Mouse (Mus musculus): ENCODE measurements around the gene Rag2. TPM values are rescaled to one million over a fixed set of nuclear protein-coding genes. Genes with fewer than 3 reads are reported as not detected.

Rag2 gene
- polyA plus RNA-seq, 1 experiment, result not detected

DNA sequence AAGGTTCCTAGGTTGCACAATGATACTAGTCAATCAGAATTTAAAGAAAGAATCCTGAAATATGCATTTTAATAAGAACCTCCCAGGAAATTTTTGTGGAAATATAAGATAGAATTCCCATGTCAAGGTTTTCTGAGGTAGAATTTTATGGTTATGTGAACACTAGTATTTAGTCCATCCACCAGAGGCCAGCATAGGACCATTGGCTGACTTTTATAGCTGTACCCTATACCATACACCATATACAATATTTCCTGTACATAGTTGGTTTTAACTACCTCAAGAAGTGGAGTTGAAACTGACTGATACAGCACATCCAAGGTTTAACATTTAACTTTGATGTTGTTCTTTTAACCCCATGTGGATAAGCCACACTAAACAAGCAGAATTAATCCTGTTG lies 27.3 kb upstream of the Rag2 start:
- H3K27ac ChIP-seq (ENCODE audit: insufficient read depth, low read depth, low read length), result no peak overlapping the region
- no peak overlapping the region for H3K4me3 ChIP-seq (ENCODE audit: insufficient read depth, low read length)
- no peaks in the 10 kb centered on the region for H3K4me1 ChIP-seq (ENCODE audit: control insufficient read depth, insufficient read depth, low read length)
- no peak for TF ChIP-seq POLR2A (IDR thresholded peaks at IDR 0.05; ENCODE audit: borderline replicate concordance, low read depth, low read length)
- no peak for TF ChIP-seq CTCF (IDR thresholded peaks at IDR 0.05; ENCODE audit: low read depth, low read length)

- no peaks in the 10 kb centered on the region for H3K4me1 ChIP-seq (ENCODE audit: control insufficient read depth, insufficient read depth, low read length)
- no peak overlapping the region for H3K4me3 ChIP-seq (ENCODE audit: insufficient read depth, low read length)
- TF ChIP-seq CTCF (IDR thresholded peaks at IDR 0.05; ENCODE audit: low read depth, low read length) (no peak), POLR2A (IDR thresholded peaks at IDR 0.05; ENCODE audit: borderline replicate concordance, low read depth, low read length) (no peak)
- no peak overlapping the region for H3K27ac ChIP-seq (ENCODE audit: insufficient read depth, low read depth, low read length)
Measured at GRCm38 (mm10) chr2:101598190-101599181, 26.0 kb upstream of the Rag2 start.

DNA sequence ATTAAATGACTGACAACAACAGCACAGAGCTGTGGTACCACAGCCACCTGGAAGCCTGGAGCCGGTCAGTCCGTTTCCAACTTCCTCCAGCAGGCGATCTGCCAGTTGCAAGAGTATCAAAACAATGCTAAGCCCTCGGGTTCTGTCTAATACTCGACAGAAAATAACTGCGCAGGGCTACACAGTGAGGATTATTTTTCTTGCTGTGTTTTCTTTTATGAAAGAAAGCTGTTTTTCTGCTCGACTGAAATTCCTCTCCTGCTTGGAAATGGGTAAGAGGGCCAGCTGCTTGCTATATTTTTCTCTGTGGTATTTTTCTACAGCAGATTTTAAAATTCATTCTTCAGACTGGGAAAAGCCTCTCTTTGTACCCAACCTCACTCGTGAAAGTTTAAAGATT lies 23.8 kb upstream of the Rag2 start:
- Histone ChIP-seq H3K4me3 (ENCODE audit: insufficient read depth, low read length) (no peak overlapping the region), H3K4me1 (ENCODE audit: control insufficient read depth, insufficient read depth, low read length) (no peaks in the 10 kb centered on the region), H3K27ac (ENCODE audit: insufficient read depth, low read depth, low read length) (no peak overlapping the region)
- no peak for TF ChIP-seq CTCF (IDR thresholded peaks at IDR 0.05; ENCODE audit: low read depth, low read length)
- TF ChIP-seq POLR2A (IDR thresholded peaks at IDR 0.05; ENCODE audit: borderline replicate concordance, low read depth, low read length), result no peak

DNA sequence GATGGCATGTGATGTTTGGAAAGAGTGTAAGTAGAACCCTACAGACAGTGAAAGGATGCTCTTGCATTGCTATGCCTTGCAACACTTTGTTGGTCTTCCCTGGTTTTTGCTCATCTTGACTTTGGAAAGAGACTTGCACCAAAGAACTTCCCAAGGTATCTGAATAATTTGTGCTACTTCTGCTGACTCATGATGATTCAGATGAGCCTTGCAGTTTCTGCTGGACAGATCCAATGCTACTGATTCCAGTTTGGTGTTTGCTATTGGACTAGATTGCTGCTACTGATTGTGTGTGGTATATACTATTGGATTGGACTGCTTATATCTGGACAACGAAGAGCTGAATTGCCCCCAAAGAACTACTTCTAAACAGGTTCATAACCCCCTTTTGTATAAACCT lies 21.4 kb upstream of the Rag2 start:
- TF ChIP-seq CTCF (IDR thresholded peaks at IDR 0.05; ENCODE audit: low read depth, low read length) (no peak), POLR2A (IDR thresholded peaks at IDR 0.05; ENCODE audit: borderline replicate concordance, low read depth, low read length) (no peak)
- no peaks in the 10 kb centered on the region for H3K4me1 ChIP-seq (ENCODE audit: control insufficient read depth, insufficient read depth, low read length)
- no peak overlapping the region for H3K4me3 ChIP-seq (ENCODE audit: insufficient read depth, low read length)
- no peak overlapping the region for H3K27ac ChIP-seq (ENCODE audit: insufficient read depth, low read depth, low read length)

DNA sequence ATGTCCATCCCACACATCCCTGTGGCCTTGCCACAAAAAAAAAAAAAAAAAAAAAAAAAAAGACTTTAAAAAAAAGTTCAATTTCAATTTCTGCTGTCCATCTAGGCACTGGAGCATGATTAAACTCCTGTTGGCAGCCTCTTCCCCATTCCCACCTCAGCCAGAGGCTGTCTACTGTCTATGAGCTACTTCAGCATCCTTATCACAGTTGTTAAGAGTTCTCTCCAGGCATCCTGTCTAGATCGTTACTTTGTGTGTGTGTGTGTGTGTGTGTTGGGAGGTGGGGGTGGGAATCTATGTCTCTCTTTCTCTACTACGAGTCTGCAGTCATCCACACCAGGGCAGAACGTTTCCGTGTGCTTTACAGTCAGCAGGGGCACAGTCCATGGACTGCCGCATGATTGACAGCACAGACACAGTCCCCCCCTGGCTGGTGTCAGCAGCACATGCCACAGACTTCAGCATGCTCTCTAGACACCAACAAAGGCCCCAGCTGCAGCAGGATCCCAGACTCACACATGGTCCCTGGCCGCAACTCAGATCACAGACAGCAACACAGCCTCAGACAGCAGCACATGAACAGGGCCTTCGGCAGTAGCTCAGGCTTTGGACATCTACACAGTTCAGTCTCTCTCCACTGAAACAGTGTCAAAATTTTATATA lies 16.2 kb upstream of the Rag2 start:
- H3K27ac ChIP-seq (ENCODE audit: insufficient read depth, low read depth, low read length), result no peak overlapping the region
- no peak overlapping the region for H3K4me3 ChIP-seq (ENCODE audit: insufficient read depth, low read length)
- H3K4me1 ChIP-seq (ENCODE audit: control insufficient read depth, insufficient read depth, low read length), result no peaks in the 10 kb centered on the region
- TF ChIP-seq POLR2A (IDR thresholded peaks at IDR 0.05; ENCODE audit: borderline replicate concordance, low read depth, low read length), result no peak
- TF ChIP-seq CTCF (IDR thresholded peaks at IDR 0.05; ENCODE audit: low read depth, low read length), result no peak

DNA sequence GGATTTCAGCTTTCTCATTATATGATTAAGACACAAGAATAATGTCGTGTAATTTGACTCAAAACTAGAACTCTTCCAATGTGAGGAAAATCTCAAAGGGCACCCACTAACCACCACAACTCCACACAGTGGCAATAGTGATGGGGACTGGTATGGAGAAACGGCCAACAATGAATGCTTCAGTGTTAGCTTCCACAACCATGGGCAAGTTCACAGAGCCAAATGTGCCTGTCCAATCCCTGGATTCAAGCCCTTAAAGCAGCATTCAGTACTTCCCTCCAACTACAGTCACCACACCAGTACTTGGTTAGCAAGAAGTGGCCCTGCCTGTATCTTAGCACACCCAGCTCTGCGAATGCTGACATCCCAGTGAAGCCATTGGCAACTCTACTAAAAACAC lies 13.7 kb upstream of the Rag2 start:
- Histone ChIP-seq H3K27ac (ENCODE audit: insufficient read depth, low read depth, low read length) (no peak overlapping the region), H3K4me1 (ENCODE audit: control insufficient read depth, insufficient read depth, low read length) (no peaks in the 10 kb centered on the region), H3K4me3 (ENCODE audit: insufficient read depth, low read length) (no peak overlapping the region)
- TF ChIP-seq POLR2A (IDR thresholded peaks at IDR 0.05; ENCODE audit: borderline replicate concordance, low read depth, low read length), result no peak
- no peak for TF ChIP-seq CTCF (IDR thresholded peaks at IDR 0.05; ENCODE audit: low read depth, low read length)

GRCm38 (mm10) chr2:101615464-101616305 lies 8.8 kb upstream of the Rag2 start:
- TF ChIP-seq CTCF (IDR thresholded peaks at IDR 0.05; ENCODE audit: low read depth, low read length), result no peak
- TF ChIP-seq POLR2A (IDR thresholded peaks at IDR 0.05; ENCODE audit: borderline replicate concordance, low read depth, low read length), result no peak
- Histone ChIP-seq H3K27ac (ENCODE audit: insufficient read depth, low read depth, low read length) (no peak overlapping the region), H3K4me1 (ENCODE audit: control insufficient read depth, insufficient read depth, low read length) (peaks cover 10% of the 10 kb centered on the region), H3K4me3 (ENCODE audit: insufficient read depth, low read length) (no peak overlapping the region)

GRCm38 (mm10) chr2:101618373-101618772 lies 6.1 kb upstream of the Rag2 start:
- Histone ChIP-seq H3K4me3 (ENCODE audit: insufficient read depth, low read length) (no peak overlapping the region), H3K27ac (ENCODE audit: insufficient read depth, low read depth, low read length) (no peak overlapping the region), H3K4me1 (ENCODE audit: control insufficient read depth, insufficient read depth, low read length) (peaks cover 18% of the 10 kb centered on the region)
- TF ChIP-seq CTCF (IDR thresholded peaks at IDR 0.05; ENCODE audit: low read depth, low read length), result no peak
- TF ChIP-seq POLR2A (IDR thresholded peaks at IDR 0.05; ENCODE audit: borderline replicate concordance, low read depth, low read length), result no peak

DNA sequence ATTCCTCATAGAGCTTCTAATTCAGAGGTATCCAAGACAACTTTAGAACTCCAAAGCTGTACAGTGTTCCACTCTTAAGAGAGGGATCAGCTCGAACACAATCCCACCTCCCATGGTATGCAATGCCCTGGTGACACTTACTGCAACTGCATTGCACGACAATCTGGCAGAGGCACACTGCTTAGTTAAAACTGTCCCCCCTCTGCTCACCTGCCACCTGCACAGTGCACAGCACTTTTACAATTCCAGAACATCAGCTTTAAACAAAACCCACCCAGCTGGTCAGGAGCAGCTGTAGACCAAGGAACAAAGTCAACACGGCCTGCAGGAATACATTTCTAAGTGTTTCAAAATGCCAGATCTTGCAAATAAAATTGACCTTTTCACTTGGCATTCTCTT lies 3.6 kb upstream of the Rag2 start:
- no peak for TF ChIP-seq CTCF (IDR thresholded peaks at IDR 0.05; ENCODE audit: low read depth, low read length)
- H3K4me1 ChIP-seq (ENCODE audit: control insufficient read depth, insufficient read depth, low read length), result peaks cover 18% of the 10 kb centered on the region
- no peak overlapping the region for H3K4me3 ChIP-seq (ENCODE audit: insufficient read depth, low read length)
- H3K27ac ChIP-seq (ENCODE audit: insufficient read depth, low read depth, low read length), result no peak overlapping the region

All from bone marrow macrophage, adult 2 months (primary cell).